Mouse (Mus musculus): ENCODE measurements around the gene Apol6.

DNA sequence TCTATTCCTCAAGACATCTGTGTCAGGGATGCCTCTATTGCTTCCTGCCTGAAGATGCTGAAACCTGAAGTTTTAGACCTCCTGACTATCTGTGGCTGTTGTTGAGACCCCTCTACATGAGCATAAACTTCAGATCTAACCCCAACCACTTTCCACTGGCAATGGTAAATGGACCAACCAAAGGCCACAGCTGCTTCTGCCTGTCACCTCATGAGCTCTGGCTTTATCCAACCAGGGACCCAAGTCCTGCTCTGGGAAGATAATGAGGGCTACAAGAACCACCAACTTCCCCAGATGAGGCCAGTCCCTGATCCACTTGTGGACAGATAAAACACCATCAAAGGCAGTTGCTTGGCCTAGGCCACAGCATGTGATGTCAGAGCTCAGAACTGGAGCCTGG, 26.6 kb upstream of the Apol6 start:
- no peak for TF ChIP-seq POLR2A (IDR thresholded peaks at IDR 0.05; ENCODE audit: low read depth, low read length)
- TF ChIP-seq CTCF (conservative IDR thresholded peaks at IDR 0.05; ENCODE audit: insufficient read depth, insufficient read length, low read depth, low read length) = no peak
